Mouse (Mus musculus): ENCODE data around the gene Slc2a13.

The Slc2a13 gene

GRCm38 (mm10) chr15:91268532-91268931 lies 304.5 kb downstream of the Slc2a13 start:
- DNase-seq (ENCODE audit: low spot score in 2 of 2) = no peak

GRCm38 (mm10) chr15:91263926-91264325 lies 309.1 kb downstream of the Slc2a13 start:
- DNase-seq (ENCODE audit: low spot score in 2 of 2) = no peak

- DNase-seq (ENCODE audit: low spot score in 2 of 2) = no peak
Observed at GRCm38 (mm10) chr15:91260578-91260977, 312.5 kb downstream of the Slc2a13 start.

- no peak for DNase-seq (ENCODE audit: low spot score in 2 of 2)
Observed at GRCm38 (mm10) chr15:91257140-91257539, 315.9 kb downstream of the Slc2a13 start.

GRCm38 (mm10) chr15:91255308-91255707 lies 317.8 kb downstream of the Slc2a13 start:
- no peak for DNase-seq (ENCODE audit: low spot score in 2 of 2)

GRCm38 (mm10) chr15:91252956-91253355 lies 320.1 kb downstream of the Slc2a13 start:
- no peak for DNase-seq (ENCODE audit: low spot score in 2 of 2)

- no peak for DNase-seq (ENCODE audit: low spot score in 2 of 2)
Observed at GRCm38 (mm10) chr15:91251544-91252408, 321.3 kb downstream of the Slc2a13 start.

- no peak for DNase-seq (ENCODE audit: low spot score in 2 of 2)
Observed at GRCm38 (mm10) chr15:91250815-91251214, 322.2 kb downstream of the Slc2a13 start.

- no peak for DNase-seq (ENCODE audit: low spot score in 2 of 2)
Observed at GRCm38 (mm10) chr15:91240683-91241335, 332.3 kb downstream of the Slc2a13 start.

GRCm38 (mm10) chr15:91237294-91237693 lies 335.8 kb downstream of the Slc2a13 start:
- DNase-seq (ENCODE audit: low spot score in 2 of 2) = no peak
